Comparison of ENCODE assay signal across 8 mouse cellular contexts in genomic region chr6:58640333-58641018, GRCm38 (mm10). TPM values are rescaled to one million over a fixed set of nuclear protein-coding genes. Genes with fewer than 3 reads are reported as not detected.
DNase-seq lines count a peak whose midpoint lies in the region; ATAC-seq and TF ChIP-seq lines count a peak whose summit lies in the region.

No protein-coding gene starts in this region.

- H3K9me3 ChIP-seq in erythroblast, embryonic 14.5 days (ENCODE audit: control insufficient read depth, low read length) = no peaks in the 10 kb centered on the region
- no peaks in the 10 kb centered on the region for H3K9me3 ChIP-seq in heart, embryonic 13.5 days
- H3K9me3 ChIP-seq in liver, embryonic 15.5 days (replicated peaks) = no peaks in the 10 kb centered on the region
- no peaks in the 10 kb centered on the region for H3K9me3 ChIP-seq in neural tube, embryonic 12.5 days
- H3K9me3 ChIP-seq in stomach, postnatal 0 days (ENCODE audit: control insufficient read depth, low read length) = no peaks in the 10 kb centered on the region

- peak overlapping the region; percentile 75 for H3K27ac ChIP-seq in heart, embryonic 13.5 days (replicated peaks)
- H3K27ac ChIP-seq in liver, embryonic 15.5 days (replicated peaks) = peak overlapping the region; percentile 97
- no peak overlapping the region for H3K27ac ChIP-seq in neural tube, embryonic 12.5 days
- H3K27ac ChIP-seq in stomach, postnatal 0 days (replicated peaks) = 0 out of 2 replicates have a peak overlapping the region, but pooled peaks have one; percentile 13

- peaks cover 60% of the 10 kb centered on the region for H3K4me1 ChIP-seq in erythroblast, embryonic 14.5 days (ENCODE audit: control insufficient read depth)
- H3K4me1 ChIP-seq in heart, embryonic 13.5 days = peaks cover 35% of the 10 kb centered on the region
- peaks cover 56% of the 10 kb centered on the region for H3K4me1 ChIP-seq in liver, embryonic 15.5 days (replicated peaks)
- peaks cover 4% of the 10 kb centered on the region; the same call in 1 of the 2 replicates for H3K4me1 ChIP-seq in neural tube, embryonic 12.5 days
- no peaks in the 10 kb centered on the region; the same call in 1 of the 2 replicates for H3K4me1 ChIP-seq in stomach, postnatal 0 days (replicated peaks; ENCODE audit: control insufficient read depth, insufficient read depth)

- H3K36me3 ChIP-seq in erythroblast, embryonic 14.5 days (ENCODE audit: control insufficient read depth) = peaks cover 37% of the 10 kb centered on the region
- H3K36me3 ChIP-seq in heart, embryonic 13.5 days = no peaks in the 10 kb centered on the region
- H3K36me3 ChIP-seq in liver, embryonic 15.5 days (replicated peaks) = peaks cover 15% of the 10 kb centered on the region
- no peaks in the 10 kb centered on the region for H3K36me3 ChIP-seq in neural tube, embryonic 12.5 days
- no peaks in the 10 kb centered on the region for H3K36me3 ChIP-seq in stomach, postnatal 0 days (ENCODE audit: control insufficient read depth, insufficient read depth, low read length)

- peak; percentile 18; the same call in 1 of the 2 replicates for TF ChIP-seq CTCF in stomach, postnatal 0 days (IDR thresholded peaks at IDR 0.05; ENCODE audit: low read depth)

- peak; percentile 19 to 24 for DNase-seq in CD8-positive naive resting alpha-beta T cell, adult 2 months (ENCODE audit: low read depth in 2 of 2, low spot score in 2 of 2)
- peak; percentile 8 for DNase-seq in brain, embryonic 18.5 days (ENCODE audit: low read depth, low spot score)
- DNase-seq in kidney, postnatal 10 days = peak; percentile 91
- DNase-seq in stomach, postnatal 0 days (ENCODE audit: low spot score) = peak; percentile 78

- H3K4me3 ChIP-seq in erythroblast, embryonic 14.5 days (replicated peaks) = peak overlapping the region; percentile 92
- peak overlapping the region; percentile 67 for H3K4me3 ChIP-seq in heart, embryonic 13.5 days
- H3K4me3 ChIP-seq in liver, embryonic 15.5 days (replicated peaks) = peak overlapping the region; percentile 86
- peak overlapping the region; percentile 54 for H3K4me3 ChIP-seq in neural tube, embryonic 12.5 days
- peak overlapping the region; percentile 60 for H3K4me3 ChIP-seq in stomach, postnatal 0 days (ENCODE audit: low read depth, low read length)

- no peaks in the 10 kb centered on the region for H3K27me3 ChIP-seq in erythroblast, embryonic 14.5 days (ENCODE audit: control insufficient read depth)
- H3K27me3 ChIP-seq in heart, embryonic 13.5 days (replicated peaks) = no peaks in the 10 kb centered on the region
- H3K27me3 ChIP-seq in liver, embryonic 15.5 days = no peaks in the 10 kb centered on the region
- H3K27me3 ChIP-seq in neural tube, embryonic 12.5 days (replicated peaks) = no peaks in the 10 kb centered on the region
- no peaks in the 10 kb centered on the region for H3K27me3 ChIP-seq in stomach, postnatal 0 days (ENCODE audit: control insufficient read depth, insufficient read depth, low read length)

- under 1% methylated on average over 50 of the region's 50 CpGs for WGBS in heart, embryonic 13.5 days
- WGBS in liver, embryonic 15.5 days (ENCODE audit: insufficient replicate concordance) = under 1% methylated on average over 50 of the region's 50 CpGs
- under 1% methylated on average over 50 of the region's 50 CpGs for WGBS in neural tube, embryonic 12.5 days
- WGBS in stomach, postnatal 0 days = under 1% methylated on average over 50 of the region's 50 CpGs

- ATAC-seq in heart, embryonic 13.5 days (ENCODE audit: extremely low read depth, insufficient number of reproducible peaks, low FRiP score, low TSS enrichment) = peak; percentile 87
- ATAC-seq in liver, embryonic 15.5 days (ENCODE audit: insufficient read depth) = peak; percentile 75
- peak; percentile 99 for ATAC-seq in neural tube, embryonic 12.5 days (ENCODE audit: low FRiP score, low read depth)
- ATAC-seq in stomach, postnatal 0 days (ENCODE audit: low FRiP score, low TSS enrichment) = peak; percentile 97

- H3K4me2 ChIP-seq in heart, embryonic 13.5 days = peak overlapping the region; percentile 76
- H3K4me2 ChIP-seq in liver, embryonic 15.5 days = peak overlapping the region; percentile 79
- H3K4me2 ChIP-seq in neural tube, embryonic 12.5 days (replicated peaks) = peak overlapping the region; percentile 90
- H3K4me2 ChIP-seq in stomach, postnatal 0 days (replicated peaks; ENCODE audit: low read depth) = peak overlapping the region; percentile 78

- peak overlapping the region; percentile 84 for H3K9ac ChIP-seq in heart, embryonic 13.5 days
- H3K9ac ChIP-seq in liver, embryonic 15.5 days = peak overlapping the region; percentile 87
- peak overlapping the region; percentile 48 for H3K9ac ChIP-seq in neural tube, embryonic 12.5 days
- H3K9ac ChIP-seq in stomach, postnatal 0 days (ENCODE audit: low read length) = peak overlapping the region; percentile 63

- no peak for TF ChIP-seq EP300 in stomach, postnatal 0 days (optimal IDR thresholded peaks at IDR 0.05)

RNA-seq across cellular contexts. Expression of gene Abcg2, which starts 56.2 kb away (rescaled TPM):
- polyA plus RNA-seq in erythroblast, embryonic 14.5 days (2012) = 6.8 and 7.5 TPM in 2 replicates
- 57.3 and 64.0 TPM in 2 replicates for polyA plus RNA-seq in heart, embryonic 13.5 days (2015; fragmentation: Nextera tagmentation; extraction: Ambion mirVana)
- polyA plus RNA-seq in liver, embryonic 15.5 days (2015; fragmentation: Nextera tagmentation; extraction: Ambion mirVana) = 184 and 187 TPM in 2 replicates
- polyA plus RNA-seq in neural tube, embryonic 12.5 days (2016; fragmentation: Nextera tagmentation; extraction: Ambion mirVana) = 40.4 and 44.0 TPM in 2 replicates
- polyA plus RNA-seq in stomach, postnatal 0 days (2015; fragmentation: Nextera tagmentation; extraction: Ambion mirVana) = 18.1 and 19.2 TPM in 2 replicates

Comparison
In these comparisons a context has a peak if more than half of its experiments do, and no peak if none do; other contexts are left out.
1. DNase-seq: peak in every context shown above with its lines; median percentile 91 in kidney, postnatal 10 days; 78 in stomach, postnatal 0 days; 22 in CD8-positive naive resting alpha-beta T cell, adult 2 months; 8 in brain, embryonic 18.5 days.